Mouse (Mus musculus) left cerebral cortex, adult 18-20 months (tissue): ENCODE data around the gene Gpat2. TPM values are rescaled to one million over a fixed set of nuclear protein-coding genes. Genes with fewer than 3 reads are reported as not detected.

Experiments
- total RNA-seq, 2 experiments: library from RNA; stranded (reverse); gene quantifications; 2 replicates each; pipeline ENCODE4 v1.2.3; 2021

The Gpat2 gene
- total RNA-seq, 2 experiments from 2014 or later, result 0.30 to 0.49 TPM

Other genes starting within 250 kb of the Gpat2 start
- under 1 TPM; 0.49 to 0.53 TPM for gene 1810024B03Rik, start 216.9 kb upstream of the Gpat2 start, total RNA-seq
- gene Snrnp200, start 216.8 kb upstream of the Gpat2 start, total RNA-seq, result 10 to 100 TPM; 88.7 to 89.3 TPM
- gene Ciao1, start 177.4 kb upstream of the Gpat2 start, total RNA-seq, result 10 to 100 TPM; 80.7 to 84.2 TPM
- gene Tmem127, start 177.3 kb upstream of the Gpat2 start, total RNA-seq, result 10 to 100 TPM; 78.9 to 88.5 TPM
- gene Stard7, start 155.0 kb upstream of the Gpat2 start, total RNA-seq, result 100 to 1,000 TPM; 100 to 104 TPM
- 1 to 10 TPM; 2.1 to 2.6 TPM for gene Dusp2, start 89.0 kb upstream of the Gpat2 start, total RNA-seq
- not detected for gene Astl, start 86.6 kb upstream of the Gpat2 start, total RNA-seq
- gene Adra2b, start 62.0 kb upstream of the Gpat2 start, total RNA-seq, result 1 to 10 TPM in 1 of 2 experiments, under 1 TPM in 1; 0.60 to 1.0 TPM
- 10 to 100 TPM; 18.3 to 19.4 TPM for gene Fahd2a, start 19.4 kb downstream of the Gpat2 start, total RNA-seq
- 100 to 1,000 TPM; 114 to 130 TPM for gene Kcnip3, start 96.9 kb downstream of the Gpat2 start, total RNA-seq
- gene Prom2, start 116.3 kb downstream of the Gpat2 start, total RNA-seq, result under 1 TPM; 0.49 to 0.53 TPM
- gene Zfp661, start 161.9 kb downstream of the Gpat2 start, total RNA-seq, result 1 to 10 TPM; 7.2 to 7.7 TPM
- gene Mrps5, start 162.0 kb downstream of the Gpat2 start, total RNA-seq, result 10 to 100 TPM; 83.1 to 91.3 TPM
- gene Mal, start 231.5 kb downstream of the Gpat2 start, total RNA-seq, result 10 to 100 TPM; 33.9 to 52.2 TPM